8 mouse cellular contexts compared by ENCODE assay signal in the genomic region with DNA sequence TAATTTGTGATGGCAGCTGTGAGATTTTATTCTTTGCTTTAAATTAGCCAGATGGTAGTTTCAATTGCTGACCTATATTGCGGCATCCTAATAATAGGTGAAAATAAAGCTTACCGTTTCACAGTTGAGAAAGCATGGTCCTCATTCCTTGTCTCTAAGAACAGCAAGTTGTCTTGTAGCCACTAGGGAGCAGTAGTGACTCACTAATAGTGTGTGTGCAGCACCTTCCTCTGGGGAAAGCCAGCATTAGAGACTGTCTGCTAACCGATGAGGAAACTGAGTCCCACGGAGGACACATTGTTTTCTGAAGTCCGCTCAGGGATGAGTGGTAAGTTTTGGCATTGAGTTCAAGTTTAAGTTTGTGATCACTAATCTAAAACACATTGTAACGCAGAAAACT. TPM values are rescaled to one million over a fixed set of nuclear protein-coding genes. Genes with fewer than 3 reads are reported as not detected.
DNase-seq lines count a peak whose midpoint lies in the region.

No protein-coding gene starts in this region.

- peak; percentile 7 to 16 for DNase-seq in cerebellum, postnatal 14 days
- DNase-seq in cerebellum, adult 8-10 months = no peak
- peak; percentile 13 to 53 for DNase-seq in layer of hippocampus, adult 18-20 months (ENCODE audit: low spot score in 2 of 2)
- DNase-seq in layer of hippocampus, postnatal 10 days (ENCODE audit: low spot score in 2 of 2) = no peak
- peak; percentile 60 for DNase-seq in NIH3T3 (ENCODE audit: low read depth)
- DNase-seq in left cerebral cortex, postnatal 25 days (ENCODE audit: low spot score in 2 of 2) = peak; percentile 28 to 57
- DNase-seq in gastrocnemius, postnatal 14 days = no peak
- no peak for DNase-seq in heart, postnatal 4 days

- intact Hi-C loops in left cerebral cortex, postnatal 25 days (cut with DNase I) = loop anchor here (10.0 kb wide), 1 partner anchor 681 kb away; no protein-coding TSS in a partner anchor
- intact Hi-C loops in gastrocnemius, postnatal 14 days (cut with DNase I; ENCODE audit: low total_unique reads) = no loop called here

RNA-seq across cellular contexts. Expression of a gene that starts 46.5 kb away (rescaled TPM):
- total RNA-seq in layer of hippocampus, adult 18-20 months (2021) = not detected
- total RNA-seq in layer of hippocampus, postnatal 10 days (2021) = not detected
- not detected for total RNA-seq in left cerebral cortex, postnatal 25 days (2021)
- total RNA-seq in gastrocnemius, postnatal 14 days (2021) = not detected
- not detected for total RNA-seq in heart, postnatal 4 days (2021)

Comparison
In these comparisons a context has a peak if more than half of its experiments do, and no peak if none do; other contexts are left out.
1. DNase-seq: peak in cerebellum, postnatal 14 days (2 of 2), layer of hippocampus, adult 18-20 months (2 of 2), NIH3T3 (single experiment) and left cerebral cortex, postnatal 25 days (2 of 2); none in cerebellum, adult 8-10 months (single experiment), layer of hippocampus, postnatal 10 days (0 of 2), gastrocnemius, postnatal 14 days (single experiment) and heart, postnatal 4 days (single experiment).